Mouse (Mus musculus) heart, embryonic 11.5 days (tissue): ENCODE results near the gene Mybl2. TPM values are rescaled to one million over a fixed set of nuclear protein-coding genes. Genes with fewer than 3 reads are reported as not detected.

ENCODE experiments used
- ATAC-seq: fragments of 200-750 bp; cut with Nextera tagmentation; replicated peaks from 2 replicates; pipeline ENCODE4 v1.8.0; 2017; ENCODE audit warnings: moderate library complexity; ENCODE audit not compliant: insufficient number of reproducible peaks, low FRiP score, low TSS enrichment
- H3K27ac ChIP-seq: fragments of 300-500 bp; sonication (generic); 2 replicates; pipeline ENCODE4 v1.5.1; 2014; ENCODE audit warnings: mild to moderate bottlenecking, low read depth, low read length
- H3K27me3 ChIP-seq: fragments of 300-500 bp; sonication (generic); 2 replicates; pipeline ENCODE4 v1.6.1; 2014; ENCODE audit warnings: mild to moderate bottlenecking, low read length, mixed read lengths; ENCODE audit not compliant: control insufficient read depth, insufficient read depth
- H3K36me3 ChIP-seq: fragments of 300-500 bp; sonication (generic); 2 replicates; pipeline ENCODE4 v1.6.1; 2014; ENCODE audit warnings: mild to moderate bottlenecking, low read length, moderate library complexity, mixed read lengths; ENCODE audit not compliant: control insufficient read depth, insufficient read depth
- H3K4me1 ChIP-seq: fragments of 300-500 bp; sonication (generic); 2 replicates; pipeline ENCODE4 v1.6.1; 2014; ENCODE audit warnings: low read length; ENCODE audit not compliant: control insufficient read depth, insufficient read depth
- H3K4me2 ChIP-seq: fragments of 300-500 bp; sonication (generic); 2 replicates; pipeline ENCODE4 v1.6.1; 2014; ENCODE audit warnings: mild to moderate bottlenecking, moderate library complexity
- H3K4me3 ChIP-seq: fragments of 300-500 bp; sonication (generic); 2 replicates; pipeline ENCODE4 v1.5.1; 2014; ENCODE audit warnings: low read depth, low read length
- H3K9ac ChIP-seq: fragments of 300-500 bp; sonication (generic); 2 replicates; pipeline ENCODE4 v1.6.1; 2014; ENCODE audit warnings: mild to moderate bottlenecking, low read depth, low read length, moderate library complexity
- H3K9me3 ChIP-seq: fragments of 300-500 bp; sonication (generic); replicated peaks from 2 replicates; pipeline ENCODE4 v1.6.1; 2016; ENCODE audit warnings: low read length; ENCODE audit not compliant: control insufficient read depth
- WGBS: fragments of 180-500 bp; shearing (Covaris S2); extraction: QIAGEN DNeasy Blood & Tissue Kit; methylation state at CpG from one replicate; pipeline ENCODE4 v1.1.7; 2014; ENCODE audit not compliant: insufficient replicate concordance; 5-methylcytosine and 5-hydroxymethylcytosine counted together
- polyA plus RNA-seq: library from polyadenylated mRNA; unstranded; fragments of >200 nt; fragmentation: Nextera tagmentation; extraction: Ambion mirVana; gene quantifications from 2 replicates; pipeline ENCODE4 v1.2.1, GENCODE M21; 2014

Gene Mybl2
- polyA plus RNA-seq: 17.6 and 18.3 TPM in 2 replicates

DNA sequence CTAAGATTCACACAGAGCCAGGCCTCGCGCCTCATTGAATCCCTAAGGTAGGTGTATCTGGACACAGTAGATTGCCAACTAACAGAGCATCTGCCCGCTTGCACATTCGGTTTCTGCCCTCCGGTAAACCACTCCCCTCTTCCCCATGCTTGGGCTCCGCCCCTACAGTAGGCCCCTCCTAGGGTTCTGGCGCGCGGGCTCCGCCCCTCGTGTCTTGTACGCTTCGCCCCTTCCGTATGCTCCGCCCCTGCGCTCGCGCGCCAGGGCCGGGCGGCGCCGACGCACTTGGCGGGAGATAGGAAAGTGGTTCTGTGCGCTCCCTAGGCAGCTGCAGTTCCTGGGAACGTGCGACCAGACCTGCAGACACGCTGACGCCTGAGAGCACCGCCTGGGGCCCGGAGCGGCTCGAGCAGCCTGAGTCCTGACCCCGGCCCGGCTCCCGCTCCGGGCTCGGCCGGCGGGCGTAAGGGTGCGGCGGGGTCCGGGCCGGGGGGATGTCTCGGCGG, at the start of gene Mybl2:
Gene Mybl2, plus strand, starts transcription at position 353 of the 506 bp plus-strand sequence.
- H3K9me3 ChIP-seq: no peaks in the 10 kb centered on the region
- H3K4me1 ChIP-seq: peaks cover 27% of the 10 kb centered on the region
- peak; percentile 100 for ATAC-seq

DNA sequence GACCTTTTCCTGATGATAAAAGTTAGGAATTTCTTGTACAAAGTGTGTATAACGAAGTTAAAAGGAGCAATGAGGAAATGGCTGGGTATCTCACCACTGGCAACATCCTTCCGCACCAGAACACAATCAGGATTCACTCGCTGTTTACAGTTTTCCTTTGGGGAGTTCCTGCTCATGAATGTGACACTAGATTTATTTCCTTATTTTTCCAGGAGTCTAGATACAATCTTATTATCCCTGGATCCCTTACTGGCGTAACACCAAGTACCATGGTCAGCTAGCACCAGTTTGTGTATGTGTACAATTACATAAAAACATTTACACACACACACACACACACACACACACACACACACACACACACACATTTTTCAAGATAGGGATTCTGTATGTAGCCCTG, 47.2 kb upstream of the Mybl2 start:
- ATAC-seq: no peak
- H3K27ac ChIP-seq: no peak overlapping the region
- H3K4me3 ChIP-seq: no peak overlapping the region
- 60% methylated on average over 4 of the region's 4 CpGs for WGBS
- no peaks in the 10 kb centered on the region; the same call in 1 of the 2 replicates for H3K27me3 ChIP-seq
- no peaks in the 10 kb centered on the region for H3K36me3 ChIP-seq
- no peak overlapping the region for H3K4me2 ChIP-seq
- no peaks in the 10 kb centered on the region for H3K9me3 ChIP-seq
- no peaks in the 10 kb centered on the region for H3K4me1 ChIP-seq
- H3K9ac ChIP-seq: no peak overlapping the region

More for the DNA sequence above, at the start of gene Mybl2:
- no peaks in the 10 kb centered on the region for H3K27me3 ChIP-seq
- H3K4me3 ChIP-seq: peak within 1 kb of the TSS; percentile 74
- WGBS: under 1% methylated on average over 43 of the region's 48 CpGs
- peak within 1 kb of the TSS; percentile 60 for H3K27ac ChIP-seq
- H3K4me2 ChIP-seq: peak within 1 kb of the TSS; percentile 97
- H3K9ac ChIP-seq: peak within 1 kb of the TSS; percentile 82
- H3K36me3 ChIP-seq: no peaks in the 10 kb centered on the region

DNA sequence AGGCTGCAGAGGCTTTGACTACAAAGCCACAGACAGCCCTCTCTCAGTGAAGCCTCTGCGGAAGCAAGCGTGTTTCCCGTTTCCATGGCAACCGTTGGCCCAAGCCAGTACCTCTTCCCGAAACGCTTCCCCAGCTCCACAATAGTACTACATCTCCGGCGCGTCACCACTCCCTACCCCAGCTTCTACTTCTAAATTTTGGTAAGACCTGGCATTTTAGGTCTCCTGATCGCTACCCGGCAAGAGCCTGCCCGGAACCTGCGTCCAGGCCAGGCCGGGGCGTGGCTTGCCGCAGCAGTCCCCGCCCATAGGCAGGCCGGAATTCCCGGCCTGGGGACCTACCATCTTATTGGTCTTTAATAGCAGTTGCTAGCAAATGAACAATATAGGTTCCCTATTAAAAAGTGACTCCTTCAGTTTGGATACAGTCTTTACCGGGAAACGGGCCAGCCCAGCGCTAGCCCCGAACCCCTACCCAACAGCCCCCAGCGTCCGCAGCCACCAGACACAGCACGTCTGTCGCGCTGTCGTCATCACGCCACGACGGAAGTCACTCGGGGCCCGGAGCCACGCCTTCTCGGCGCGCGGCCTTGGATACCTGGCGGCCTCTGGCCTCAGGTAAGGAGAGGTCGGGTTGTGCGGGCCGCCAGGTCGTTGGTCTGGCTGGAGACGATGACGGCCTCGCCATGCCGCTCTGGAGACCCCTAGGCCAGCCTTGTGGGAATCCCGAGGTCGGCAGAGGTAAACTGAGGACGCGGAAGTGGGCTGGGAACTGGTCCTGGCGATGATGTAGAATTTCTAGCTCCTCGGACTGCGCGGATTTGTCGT, 37.4 kb upstream of the Mybl2 start, which contains the start of gene Ift52:
Gene Ift52, plus strand, starts transcription at position 439 of the 828 bp plus-strand sequence.
- peaks cover 3% of the 10 kb centered on the region; the same call in 1 of the 2 replicates for H3K4me1 ChIP-seq
- 0 out of 2 replicates have a peak within 1 kb of the TSS, but pooled peaks have one; percentile 10 for H3K27ac ChIP-seq
- peak; percentile 95 for ATAC-seq

DNA sequence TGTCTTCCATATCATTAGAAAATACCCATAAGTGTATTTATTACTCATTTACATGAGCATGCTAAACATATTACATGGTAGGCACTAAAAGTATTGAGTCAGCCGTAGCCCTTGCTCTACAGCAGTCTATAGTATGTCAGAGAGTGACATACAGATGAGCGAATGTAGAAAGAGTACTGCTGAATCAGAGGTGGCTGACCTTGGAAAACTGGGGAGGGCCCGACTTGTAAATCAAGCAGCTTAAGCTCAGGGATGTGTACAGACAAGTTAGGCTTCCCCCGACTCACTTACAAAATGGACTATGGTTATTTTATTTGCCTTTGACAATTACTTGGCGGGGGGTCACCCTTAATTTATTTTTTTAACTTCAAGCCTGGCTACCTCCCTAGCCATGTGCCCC, 23.2 kb upstream of the Mybl2 start:
- H3K27ac ChIP-seq: no peak overlapping the region
- WGBS: 81% methylated on average over 5 of the region's 5 CpGs
- H3K27me3 ChIP-seq: no peaks in the 10 kb centered on the region
- H3K4me1 ChIP-seq: no peaks in the 10 kb centered on the region
- H3K9ac ChIP-seq: no peak overlapping the region
- H3K4me2 ChIP-seq: no peak overlapping the region
- H3K9me3 ChIP-seq: no peaks in the 10 kb centered on the region
- peaks cover 20% of the 10 kb centered on the region for H3K36me3 ChIP-seq
- no peak overlapping the region for H3K4me3 ChIP-seq
- no peak for ATAC-seq

More for the DNA sequence above, 37.4 kb upstream of the Mybl2 start, which contains the start of gene Ift52:
- Histone ChIP-seq H3K4me2 (peak within 1 kb of the TSS; percentile 60), H3K36me3 (no peaks in the 10 kb centered on the region), H3K9ac (peak within 1 kb of the TSS; percentile 89), H3K27me3 (no peaks in the 10 kb centered on the region), H3K9me3 (no peaks in the 10 kb centered on the region), H3K4me3 (peak within 1 kb of the TSS; percentile 95)
- WGBS: under 1% methylated on average over 57 of the region's 57 CpGs

DNA sequence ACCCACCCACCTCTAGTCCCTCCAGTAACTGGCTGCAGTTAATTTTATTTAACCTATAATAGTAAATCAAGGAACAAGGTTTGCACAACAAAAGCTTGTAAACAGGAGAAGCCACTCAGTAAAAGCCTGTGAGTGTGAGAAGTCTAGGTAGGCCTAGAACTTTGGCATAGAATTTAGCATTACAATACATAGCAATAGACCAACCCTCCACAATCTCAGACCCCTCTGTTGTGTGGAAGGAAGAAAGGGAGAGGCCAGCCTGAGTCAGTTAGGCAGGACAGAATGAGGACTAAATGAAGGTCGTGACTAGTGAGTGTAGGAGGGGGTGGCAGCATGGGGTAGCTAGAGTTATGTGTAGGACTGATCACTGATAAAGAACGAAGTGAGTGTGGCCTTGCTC, 22.7 kb upstream of the Mybl2 start:
- Histone ChIP-seq H3K9ac (no peak overlapping the region), H3K4me3 (no peak overlapping the region), H3K36me3 (peaks cover 16% of the 10 kb centered on the region), H3K9me3 (no peaks in the 10 kb centered on the region), H3K4me2 (no peak overlapping the region), H3K27ac (no peak overlapping the region), H3K4me1 (0 out of 2 replicates have a peak, but pooled peaks cover 2% of the 10 kb centered on the region), H3K27me3 (no peaks in the 10 kb centered on the region)
- ATAC-seq: no peak
- 54% methylated on average over 2 of the region's 2 CpGs for WGBS

DNA sequence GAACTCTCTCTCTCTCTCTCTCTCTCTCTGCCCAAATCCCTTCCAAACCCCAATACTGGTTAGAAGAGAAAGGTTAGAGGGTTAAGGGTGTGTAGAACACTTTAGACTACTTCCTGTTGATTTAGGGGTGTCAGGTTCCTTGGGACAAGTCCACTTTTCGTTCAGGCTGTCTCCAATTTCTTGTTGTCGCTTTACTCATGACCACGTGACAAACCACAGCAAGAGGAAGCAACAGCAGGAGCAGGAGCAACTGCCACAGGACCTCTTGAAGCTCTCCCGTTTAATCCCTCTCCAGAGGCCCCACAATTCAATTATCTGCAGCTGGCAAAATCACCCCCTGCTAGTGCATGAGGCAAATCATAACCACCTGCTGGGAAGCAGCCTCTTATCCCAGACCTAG, 21.9 kb upstream of the Mybl2 start:
- WGBS: 44% methylated on average over 4 of the region's 4 CpGs
- no peak overlapping the region for H3K9ac ChIP-seq
- no peak overlapping the region for H3K4me3 ChIP-seq
- no peak overlapping the region for H3K27ac ChIP-seq
- peaks cover 16% of the 10 kb centered on the region for H3K36me3 ChIP-seq
- H3K4me2 ChIP-seq: no peak overlapping the region
- H3K27me3 ChIP-seq: no peaks in the 10 kb centered on the region
- H3K9me3 ChIP-seq: no peaks in the 10 kb centered on the region
- no peak for ATAC-seq
- peaks cover 4% of the 10 kb centered on the region; the same call in 1 of the 2 replicates for H3K4me1 ChIP-seq

DNA sequence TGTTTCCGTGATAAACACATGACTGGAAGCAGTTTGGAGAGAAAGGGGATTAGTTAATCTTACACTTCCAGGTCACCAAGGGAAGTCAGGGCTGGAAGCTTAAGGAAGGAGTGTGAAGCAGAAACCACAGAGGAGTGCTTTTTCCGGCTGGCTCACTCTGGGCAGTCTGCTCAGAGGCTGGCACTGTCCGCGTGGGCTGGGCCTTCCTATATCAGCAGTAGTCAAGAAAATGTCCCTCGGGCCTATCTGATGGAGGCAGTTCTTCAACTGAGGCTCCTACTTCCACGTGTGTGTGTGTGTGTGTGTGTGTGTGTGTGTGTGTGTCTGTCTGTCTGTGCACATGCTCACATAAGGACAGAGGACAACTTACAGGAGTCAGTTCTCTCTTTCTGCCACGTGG, 14.5 kb upstream of the Mybl2 start:
- Histone ChIP-seq H3K4me3 (no peak overlapping the region), H3K36me3 (peaks cover 35% of the 10 kb centered on the region), H3K27ac (no peak overlapping the region), H3K9me3 (no peaks in the 10 kb centered on the region), H3K27me3 (no peaks in the 10 kb centered on the region), H3K4me2 (no peak overlapping the region), H3K9ac (no peak overlapping the region), H3K4me1 (peaks cover 4% of the 10 kb centered on the region; the same call in 1 of the 2 replicates)
- 80% methylated on average over 7 of the region's 7 CpGs for WGBS
- no peak for ATAC-seq

DNA sequence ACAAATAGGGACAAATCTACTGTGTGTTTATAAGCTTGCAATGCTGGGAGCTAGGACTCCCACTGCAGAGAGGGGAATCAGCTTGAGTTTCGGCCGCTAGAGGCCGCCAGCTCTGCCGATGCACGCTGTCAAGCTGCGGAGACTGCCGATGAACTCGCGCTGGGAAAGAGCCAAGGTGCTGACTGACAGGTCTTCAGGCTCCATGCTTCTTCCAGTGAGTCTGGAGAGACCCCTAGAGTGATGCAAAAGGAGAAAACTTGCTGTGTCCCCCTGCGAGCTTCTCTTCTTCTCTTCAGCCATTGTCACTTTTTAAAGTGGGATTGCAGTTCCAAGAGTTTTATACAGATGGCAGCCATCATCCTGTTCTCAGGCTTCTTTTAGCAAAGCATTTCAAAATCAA, 6.4 kb upstream of the Mybl2 start:
- ATAC-seq: 0 out of 2 replicates have a peak, but pooled peaks have one; percentile 46
- Histone ChIP-seq H3K4me3 (peak overlapping the region; percentile 8; the same call in 1 of the 2 replicates), H3K4me1 (peaks cover 4% of the 10 kb centered on the region), H3K27ac (no peak overlapping the region), H3K9ac (0 out of 2 replicates have a peak overlapping the region, but pooled peaks have one; percentile 28), H3K9me3 (no peaks in the 10 kb centered on the region), H3K27me3 (no peaks in the 10 kb centered on the region), H3K4me2 (peak overlapping the region; percentile 56), H3K36me3 (peaks cover 11% of the 10 kb centered on the region; the same call in 1 of the 2 replicates)
- 3% methylated on average over 10 of the region's 10 CpGs for WGBS
